ENCODE assay signal across 24 mouse cellular contexts in the genomic region with DNA sequence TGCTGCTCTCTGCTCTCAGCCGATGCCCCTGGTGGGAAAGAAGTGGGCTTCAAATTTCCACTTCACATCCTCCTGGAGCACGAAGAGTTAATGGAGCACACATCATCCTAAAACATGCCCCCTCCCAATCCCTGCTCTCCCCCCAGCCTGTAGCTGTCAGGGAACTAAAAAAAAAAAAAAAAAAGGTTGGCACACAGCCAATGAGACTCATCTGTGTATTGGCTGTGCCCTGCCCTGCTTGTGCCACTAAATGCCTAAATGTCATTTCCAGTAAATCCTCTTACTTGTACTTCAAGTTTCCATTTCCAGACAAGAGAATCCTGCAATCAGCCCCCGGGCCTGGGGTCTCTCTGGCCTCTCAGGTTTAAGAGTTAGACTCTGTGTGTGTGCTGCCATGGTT. TPM values are rescaled to one million over a fixed set of nuclear protein-coding genes. Genes with fewer than 3 reads are reported as not detected.
DNase-seq lines count a peak whose midpoint lies in the region; ATAC-seq lines count a peak whose summit lies in the region.
"Had no signal": no experiment of that assay in that cellular context is flagged by ENCODE, and none has a peak within 500 bp of the region (broad histone marks: within the 10 kb centered on the region; RNA-seq: fewer than 3 reads in every experiment).

No protein-coding gene starts in this region.

- H3K4me3 ChIP-seq in embryonic facial prominence, embryonic 12.5 days, result no peak overlapping the region
- no peak overlapping the region for H3K4me3 ChIP-seq in embryonic facial prominence, embryonic 10.5 days
- H3K4me3 ChIP-seq in midbrain, embryonic 14.5 days (replicated peaks; ENCODE audit: low read depth, low read length), result no peak overlapping the region
- no peak overlapping the region for H3K4me3 ChIP-seq in midbrain, embryonic 10.5 days
- H3K4me3 ChIP-seq in embryonic facial prominence, embryonic 13.5 days, result no peak overlapping the region
- H3K4me3 ChIP-seq: embryonic facial prominence, embryonic 15.5 days; erythroblast, embryonic 14.5 days; forebrain, embryonic 10.5 days; heart, adult 2 months; heart, embryonic 15.5 days had no signal

- DNase-seq in embryonic facial prominence, embryonic 10.5 days (ENCODE audit: low spot score), result no peak
- DNase-seq in midbrain, embryonic 14.5 days, result peak; percentile 54
- DNase-seq in midbrain, embryonic 10.5 days (ENCODE audit: low spot score), result no peak
- DNase-seq in kidney, postnatal 4 days, result no peak
- DNase-seq in spleen, postnatal 10 days (ENCODE audit: low spot score in 2 of 2), result no peak
- DNase-seq: adrenal gland, adult 2 months; adrenal gland, postnatal 25 days; cerebellum, adult 8-10 months; cerebellum, postnatal 25 days; gastrocnemius, postnatal 14 days; heart, adult 2 months; heart, postnatal 14 days had no signal

- H3K27me3 ChIP-seq in embryonic facial prominence, embryonic 12.5 days, result peaks cover 12% of the 10 kb centered on the region; the same call in 1 of the 2 replicates
- H3K27me3 ChIP-seq in embryonic facial prominence, embryonic 10.5 days (replicated peaks; ENCODE audit: low read depth, poor library complexity, severe bottlenecking), result peaks cover 69% of the 10 kb centered on the region
- H3K27me3 ChIP-seq in midbrain, embryonic 14.5 days (ENCODE audit: control insufficient read depth, insufficient read depth, low read length), result 0 out of 2 replicates have a peak, but pooled peaks cover 13% of the 10 kb centered on the region
- H3K27me3 ChIP-seq in midbrain, embryonic 10.5 days (ENCODE audit: low read depth, poor library complexity, severe bottlenecking), result peaks cover 58% of the 10 kb centered on the region
- H3K27me3 ChIP-seq in embryonic facial prominence, embryonic 13.5 days, result peaks cover 24% of the 10 kb centered on the region

- H3K36me3 ChIP-seq in embryonic facial prominence, embryonic 12.5 days, result no peaks in the 10 kb centered on the region
- H3K36me3 ChIP-seq in embryonic facial prominence, embryonic 10.5 days (replicated peaks), result no peaks in the 10 kb centered on the region
- no peaks in the 10 kb centered on the region for H3K36me3 ChIP-seq in midbrain, embryonic 14.5 days (ENCODE audit: control insufficient read depth, insufficient read depth, low read length)
- H3K36me3 ChIP-seq in midbrain, embryonic 10.5 days, result no peaks in the 10 kb centered on the region
- no peaks in the 10 kb centered on the region for H3K36me3 ChIP-seq in embryonic facial prominence, embryonic 13.5 days
- H3K36me3 ChIP-seq: embryonic facial prominence, embryonic 15.5 days; forebrain, embryonic 10.5 days; heart, embryonic 15.5 days had no signal

- H3K4me2 ChIP-seq in embryonic facial prominence, embryonic 12.5 days (replicated peaks), result no peak overlapping the region
- no peak overlapping the region for H3K4me2 ChIP-seq in midbrain, embryonic 14.5 days (ENCODE audit: low read length)
- no peak overlapping the region for H3K4me2 ChIP-seq in embryonic facial prominence, embryonic 13.5 days
- H3K4me2 ChIP-seq: embryonic facial prominence, embryonic 15.5 days; heart, embryonic 11.5 days; heart, embryonic 15.5 days; hindbrain, embryonic 14.5 days had no signal

- WGBS in embryonic facial prominence, embryonic 12.5 days, result 44% methylated on average over 3 of the region's 3 CpGs
- WGBS in embryonic facial prominence, embryonic 10.5 days, result 62% methylated on average over 3 of the region's 3 CpGs
- WGBS in midbrain, embryonic 14.5 days, result 39% methylated on average over 3 of the region's 3 CpGs
- WGBS in midbrain, embryonic 10.5 days, result 69% methylated on average over 3 of the region's 3 CpGs
- 21% methylated on average over 3 of the region's 3 CpGs for WGBS in embryonic facial prominence, embryonic 13.5 days

- no peak for ATAC-seq in embryonic facial prominence, embryonic 12.5 days (ENCODE audit: insufficient number of reproducible peaks, insufficient read depth, low FRiP score, low TSS enrichment)
- no peak for ATAC-seq in midbrain, embryonic 14.5 days (ENCODE audit: low FRiP score, low TSS enrichment)
- no peak for ATAC-seq in embryonic facial prominence, embryonic 13.5 days (ENCODE audit: insufficient number of reproducible peaks, insufficient read depth, low FRiP score, low TSS enrichment, low read depth)

- H3K4me1 ChIP-seq in embryonic facial prominence, embryonic 12.5 days, result peaks cover 19% of the 10 kb centered on the region
- peaks cover 34% of the 10 kb centered on the region for H3K4me1 ChIP-seq in embryonic facial prominence, embryonic 10.5 days
- no peaks in the 10 kb centered on the region for H3K4me1 ChIP-seq in midbrain, embryonic 14.5 days (ENCODE audit: control insufficient read depth, insufficient read depth, low read length)
- H3K4me1 ChIP-seq in midbrain, embryonic 10.5 days, result peaks cover 21% of the 10 kb centered on the region
- peaks cover 24% of the 10 kb centered on the region for H3K4me1 ChIP-seq in embryonic facial prominence, embryonic 13.5 days

- H3K9ac ChIP-seq in embryonic facial prominence, embryonic 12.5 days, result no peak overlapping the region
- no peak overlapping the region for H3K9ac ChIP-seq in midbrain, embryonic 14.5 days (replicated peaks; ENCODE audit: low read length)
- H3K9ac ChIP-seq in embryonic facial prominence, embryonic 13.5 days, result 0 out of 2 replicates have a peak overlapping the region, but pooled peaks have one; percentile 40
- H3K9ac ChIP-seq: embryonic facial prominence, embryonic 15.5 days; heart, embryonic 15.5 days; hindbrain, embryonic 14.5 days had no signal

- no peaks in the 10 kb centered on the region for H3K9me3 ChIP-seq in embryonic facial prominence, embryonic 12.5 days
- H3K9me3 ChIP-seq in embryonic facial prominence, embryonic 10.5 days, result no peaks in the 10 kb centered on the region
- H3K9me3 ChIP-seq in midbrain, embryonic 14.5 days (ENCODE audit: control insufficient read depth, low read length), result no peaks in the 10 kb centered on the region
- H3K9me3 ChIP-seq in midbrain, embryonic 10.5 days (replicated peaks), result no peaks in the 10 kb centered on the region
- no peaks in the 10 kb centered on the region for H3K9me3 ChIP-seq in embryonic facial prominence, embryonic 13.5 days
- H3K9me3 ChIP-seq: embryonic facial prominence, embryonic 15.5 days; forebrain, embryonic 10.5 days; heart, embryonic 15.5 days had no signal

- 0 out of 2 replicates have a peak overlapping the region, but pooled peaks have one; percentile 23 for H3K27ac ChIP-seq in embryonic facial prominence, embryonic 12.5 days
- H3K27ac ChIP-seq in embryonic facial prominence, embryonic 10.5 days (replicated peaks), result no peak overlapping the region
- no peak overlapping the region for H3K27ac ChIP-seq in midbrain, embryonic 14.5 days (replicated peaks; ENCODE audit: low read depth, low read length)
- H3K27ac ChIP-seq in midbrain, embryonic 10.5 days (replicated peaks), result no peak overlapping the region
- H3K27ac ChIP-seq in embryonic facial prominence, embryonic 13.5 days, result no peak overlapping the region
- H3K27ac ChIP-seq: embryonic facial prominence, embryonic 15.5 days; forebrain, embryonic 10.5 days; heart, adult 2 months; heart, embryonic 15.5 days; hindbrain, embryonic 14.5 days had no signal

RNA-seq across cellular contexts. Expression of a gene that starts 0.6 kb away (rescaled TPM):
- polyA plus RNA-seq in embryonic facial prominence, embryonic 12.5 days (2016; fragmentation: Nextera tagmentation; extraction: Ambion mirVana), result not detected in 2 replicates
- polyA plus RNA-seq in embryonic facial prominence, embryonic 10.5 days (2016; fragmentation: Nextera tagmentation; extraction: Ambion mirVana), result not detected in 2 replicates
- not detected in 2 replicates for polyA plus RNA-seq in midbrain, embryonic 14.5 days (2014; fragmentation: Nextera tagmentation; extraction: Ambion mirVana)
- not detected in 2 replicates for polyA plus RNA-seq in midbrain, embryonic 10.5 days (2016; fragmentation: Nextera tagmentation; extraction: Ambion mirVana)
- not detected in 2 replicates for polyA plus RNA-seq in embryonic facial prominence, embryonic 13.5 days (2015; fragmentation: Nextera tagmentation; extraction: Ambion mirVana)
- polyA plus RNA-seq: adrenal gland, adult 2 months; C2C12; embryonic facial prominence, embryonic 15.5 days; erythroblast, embryonic 14.5 days; forebrain, embryonic 10.5 days; forebrain, embryonic 16.5 days; frontal cortex, adult 2 months; gonadal fat pad, adult 2 months; heart, adult 2 months; heart, embryonic 11.5 days; heart, embryonic 15.5 days; hindbrain, embryonic 14.5 days had no signal

RNA-seq across cellular contexts. Expression of a gene that starts 47.1 kb away (rescaled TPM):
- polyA plus RNA-seq in embryonic facial prominence, embryonic 12.5 days (2016; fragmentation: Nextera tagmentation; extraction: Ambion mirVana), result 5.3 and 5.6 TPM in 2 replicates
- polyA plus RNA-seq in embryonic facial prominence, embryonic 10.5 days (2016; fragmentation: Nextera tagmentation; extraction: Ambion mirVana), result 15.1 and 18.0 TPM in 2 replicates
- 15.2 and 15.6 TPM in 2 replicates for polyA plus RNA-seq in midbrain, embryonic 14.5 days (2014; fragmentation: Nextera tagmentation; extraction: Ambion mirVana)
- polyA plus RNA-seq in midbrain, embryonic 10.5 days (2016; fragmentation: Nextera tagmentation; extraction: Ambion mirVana), result 16.0 and 16.3 TPM in 2 replicates
- 2.7 and 3.5 TPM in 2 replicates for polyA plus RNA-seq in embryonic facial prominence, embryonic 13.5 days (2015; fragmentation: Nextera tagmentation; extraction: Ambion mirVana)
- polyA plus RNA-seq: erythroblast, embryonic 14.5 days had no signal
